In the genomic region with DNA sequence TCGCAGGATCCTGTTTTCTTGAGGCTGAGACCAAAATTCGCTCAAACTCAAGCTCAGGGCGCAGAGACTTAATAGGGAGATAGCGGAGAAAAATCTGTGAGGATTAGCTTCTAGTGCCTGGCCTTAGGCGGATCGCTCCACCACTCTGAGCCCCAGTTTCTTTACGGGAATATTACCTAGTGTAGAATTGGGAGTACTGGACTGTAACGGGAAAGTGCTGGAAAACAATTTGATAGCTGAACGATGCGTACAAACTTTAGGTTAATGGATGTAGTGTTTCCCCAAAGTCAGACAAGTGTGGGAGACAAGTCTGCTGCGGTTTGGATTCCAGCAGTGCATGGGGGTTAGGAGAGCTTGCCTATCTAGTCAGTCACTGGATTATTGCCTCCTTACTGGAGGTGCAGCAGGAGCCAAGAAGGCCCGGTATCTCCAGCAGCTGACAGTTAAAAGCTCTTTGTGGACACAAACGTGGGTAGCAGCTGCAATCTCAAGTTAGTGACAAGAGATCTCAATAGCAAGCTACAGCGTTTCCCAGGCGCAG, we compare ENCODE assay signal across 9 mouse cellular contexts. TPM values are rescaled to one million over a fixed set of nuclear protein-coding genes. Genes with fewer than 3 reads are reported as not detected.
DNase-seq lines count a peak whose midpoint lies in the region; ATAC-seq and TF ChIP-seq lines count a peak whose summit lies in the region.
"Had no signal": no experiment of that assay in that cellular context is flagged by ENCODE, and none has a peak within 500 bp of the region (broad histone marks: within the 10 kb centered on the region; RNA-seq: fewer than 3 reads in every experiment).

A gene (minus strand): TSS at position 101 of the 541 bp plus-strand sequence.

- no peaks in the 10 kb centered on the region for H3K9me3 ChIP-seq in E14TG2a.4 (ENCODE audit: low read length)
- no peaks in the 10 kb centered on the region for H3K9me3 ChIP-seq in forebrain, embryonic 11.5 days (ENCODE audit: control insufficient read depth, low read length)
- no peaks in the 10 kb centered on the region for H3K9me3 ChIP-seq in hindbrain, embryonic 15.5 days
- peaks cover 4% of the 10 kb centered on the region; the same call in 1 of the 2 replicates for H3K9me3 ChIP-seq in midbrain, embryonic 10.5 days (replicated peaks)

- no peak for TF ChIP-seq POLR2A in cerebellum, adult 2 months (IDR thresholded peaks at IDR 0.05; ENCODE audit: borderline replicate concordance, insufficient read depth, low read length)

- no peaks in the 10 kb centered on the region for H3K27me3 ChIP-seq in cerebellum, adult 2 months (ENCODE audit: control insufficient read depth, insufficient read depth, low read length)
- peaks cover 5% of the 10 kb centered on the region; the same call in 1 of the 2 replicates for H3K27me3 ChIP-seq in E14TG2a.4 (ENCODE audit: insufficient read depth, low read length)
- no peaks in the 10 kb centered on the region for H3K27me3 ChIP-seq in forebrain, embryonic 11.5 days (ENCODE audit: control insufficient read depth, insufficient read depth, low read length)
- no peaks in the 10 kb centered on the region for H3K27me3 ChIP-seq in hindbrain, embryonic 15.5 days
- peaks cover 12% of the 10 kb centered on the region; the same call in 1 of the 2 replicates for H3K27me3 ChIP-seq in midbrain, embryonic 10.5 days (ENCODE audit: low read depth, poor library complexity, severe bottlenecking)

- ATAC-seq in forebrain, embryonic 11.5 days (replicated peaks; ENCODE audit: low FRiP score): peak; percentile 16; the same call in 1 of the 2 replicates
- 0 out of 2 replicates have a peak, but pooled peaks have one; percentile 25 for ATAC-seq in hindbrain, embryonic 15.5 days (ENCODE audit: low FRiP score, low read depth)
- ATAC-seq in monocyte, adult 5-6 weeks (replicated peaks; ENCODE audit: insufficient number of reproducible peaks, low FRiP score, low TSS enrichment, poor library complexity, severe bottlenecking): no peak

- peak in 1 of 2 experiments; percentile 8 for DNase-seq in cerebellum, adult 2 months
- DNase-seq in cerebellum, adult 18-20 months: no peak
- no peak for DNase-seq in forebrain, embryonic 11.5 days (ENCODE audit: low spot score)
- peak; percentile 42 for DNase-seq in midbrain, embryonic 10.5 days (ENCODE audit: low spot score)
- DNase-seq in testis, postnatal 14 days (ENCODE audit: low spot score): no peak

- peak within 1 kb of the TSS; percentile 72 for H3K9ac ChIP-seq in forebrain, embryonic 11.5 days (ENCODE audit: low read length)
- peak within 1 kb of the TSS; percentile 53 for H3K9ac ChIP-seq in hindbrain, embryonic 15.5 days

- no peaks in the 10 kb centered on the region for H3K4me1 ChIP-seq in cerebellum, adult 2 months (ENCODE audit: control insufficient read depth, insufficient read depth, low read length)
- peaks cover 33% of the 10 kb centered on the region for H3K4me1 ChIP-seq in E14TG2a.4 (replicated peaks; ENCODE audit: low read depth, low read length)
- H3K4me1 ChIP-seq in forebrain, embryonic 11.5 days (replicated peaks; ENCODE audit: control insufficient read depth, insufficient read depth, low read length): peaks cover 15% of the 10 kb centered on the region
- H3K4me1 ChIP-seq in hindbrain, embryonic 15.5 days (replicated peaks): peaks cover 16% of the 10 kb centered on the region
- H3K4me1 ChIP-seq in midbrain, embryonic 10.5 days: peaks cover 30% of the 10 kb centered on the region

- peak within 1 kb of the TSS; percentile 1; the same call in 1 of the 2 replicates for H3K27ac ChIP-seq in cerebellum, adult 2 months (ENCODE audit: insufficient read depth, low read length)
- H3K27ac ChIP-seq in forebrain, embryonic 11.5 days (ENCODE audit: low read depth, low read length): no peak within 1 kb of the TSS
- H3K27ac ChIP-seq in hindbrain, embryonic 15.5 days (replicated peaks): peak within 1 kb of the TSS; percentile 47
- H3K27ac ChIP-seq in midbrain, embryonic 10.5 days (replicated peaks): peak within 1 kb of the TSS; percentile 89

- H3K4me2 ChIP-seq in forebrain, embryonic 11.5 days (ENCODE audit: low read depth, low read length, severe bottlenecking): peak within 1 kb of the TSS; percentile 77
- peak within 1 kb of the TSS; percentile 83 for H3K4me2 ChIP-seq in hindbrain, embryonic 15.5 days

- TF ChIP-seq CTCF in cerebellum, adult 2 months (IDR thresholded peaks at IDR 0.05; ENCODE audit: borderline replicate concordance, insufficient read depth, low read depth, low read length): no peak
- TF ChIP-seq CTCF in E14TG2a.4 (conservative IDR thresholded peaks at IDR 0.05; ENCODE audit: low read length): no peak

- 25% methylated on average over 15 of the region's 15 CpGs for WGBS in cerebellum, adult 2 months
- WGBS in forebrain, embryonic 11.5 days: 8% methylated on average over 15 of the region's 15 CpGs
- 10% methylated on average over 15 of the region's 15 CpGs for WGBS in hindbrain, embryonic 15.5 days
- 8% methylated on average over 15 of the region's 15 CpGs for WGBS in midbrain, embryonic 10.5 days

- H3K36me3 ChIP-seq in E14TG2a.4 (ENCODE audit: insufficient read depth, low read length): peaks cover 12% of the 10 kb centered on the region
- no peaks in the 10 kb centered on the region for H3K36me3 ChIP-seq in forebrain, embryonic 11.5 days (ENCODE audit: control insufficient read depth, insufficient read depth, low read length)
- H3K36me3 ChIP-seq in hindbrain, embryonic 15.5 days: no peaks in the 10 kb centered on the region
- H3K36me3 ChIP-seq in midbrain, embryonic 10.5 days: no peaks in the 10 kb centered on the region

- H3K4me3 ChIP-seq in cerebellum, adult 2 months (replicated peaks; ENCODE audit: insufficient read depth, low read depth, low read length): peak within 1 kb of the TSS; percentile 44
- H3K4me3 ChIP-seq in E14TG2a.4 (replicated peaks; ENCODE audit: low read length): peak within 1 kb of the TSS; percentile 83
- H3K4me3 ChIP-seq in forebrain, embryonic 11.5 days (ENCODE audit: low read depth, low read length): peak within 1 kb of the TSS; percentile 34
- peak within 1 kb of the TSS; percentile 44 for H3K4me3 ChIP-seq in hindbrain, embryonic 15.5 days
- peak within 1 kb of the TSS; percentile 59 for H3K4me3 ChIP-seq in midbrain, embryonic 10.5 days

RNA-seq across cellular contexts. Expression of the gene that starts here (rescaled TPM):
- 7.0 and 8.3 TPM in 2 replicates for polyA plus RNA-seq in cerebellum, adult 2 months (2012; rRNA removed)
- polyA plus RNA-seq in forebrain, embryonic 11.5 days (2014; fragmentation: Nextera tagmentation; extraction: Ambion mirVana): 38.7 and 39.3 TPM in 2 replicates
- 32.3 and 34.0 TPM in 2 replicates for polyA plus RNA-seq in hindbrain, embryonic 15.5 days (2015; fragmentation: Nextera tagmentation; extraction: Ambion mirVana)
- 52.1 and 52.8 TPM in 2 replicates for polyA plus RNA-seq in midbrain, embryonic 10.5 days (2016; fragmentation: Nextera tagmentation; extraction: Ambion mirVana)
- total RNA-seq in monocyte, adult 5-6 weeks (2017): 0.78 TPM in 1 of 3 replicates, not detected in the others
- polyA plus RNA-seq: C2C12 had no signal
